Mouse (Mus musculus) testis, postnatal 10 days (tissue): ENCODE measurements around the gene Slc9a7.
A peak's percentile ranks its signal among the peaks of the same experiment; 100 is the strongest.

Experiments
- DNase-seq: peaks from one replicate; pipeline ENCODE4 v3.0.0; 2021; ENCODE audit warnings: low spot score

Slc9a7 gene

DNA sequence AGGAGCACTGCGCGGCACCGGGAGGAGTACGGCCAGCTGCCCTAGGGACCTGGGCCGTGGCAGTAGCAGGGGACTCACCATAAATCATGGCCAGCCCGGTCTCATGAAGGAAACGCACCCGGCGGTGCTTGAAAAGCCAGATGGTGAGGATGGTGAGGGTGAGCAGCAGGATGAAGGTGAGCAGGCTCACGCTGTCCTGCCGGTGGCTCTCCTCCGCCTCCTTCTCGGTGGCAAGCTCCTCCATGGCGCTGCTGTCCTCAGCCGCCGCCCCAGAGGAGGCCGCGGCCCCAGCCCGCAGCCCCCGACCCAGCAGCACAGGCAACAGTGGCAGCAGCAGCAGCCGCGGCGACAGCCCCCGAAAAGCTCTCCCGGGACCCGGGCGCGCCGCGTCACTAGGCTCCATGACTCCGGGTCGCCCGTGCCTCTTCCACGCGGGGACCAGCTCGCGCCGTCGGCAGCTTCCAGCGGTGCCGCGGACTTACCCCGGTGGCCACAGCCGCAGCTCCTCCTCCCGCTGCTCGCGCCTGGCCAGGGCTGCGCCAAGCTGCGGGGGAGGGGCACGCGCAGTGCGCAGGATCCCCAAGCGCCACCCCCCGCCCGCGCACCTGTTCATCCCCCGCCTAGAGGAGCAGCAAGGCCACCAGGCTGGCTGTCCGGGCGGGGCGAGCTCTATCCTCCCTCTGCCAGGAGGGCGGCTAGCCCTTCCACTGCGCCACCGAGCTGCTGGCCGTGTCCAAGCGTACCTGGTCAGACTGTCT lies at the start of gene Slc9a7:
TSS of gene Slc9a7 (minus strand) at position 526 of the 758 bp plus-strand sequence.
- DNase-seq: peak; percentile 72

- peak; percentile 59 for DNase-seq
Observed at GRCm38 (mm10) chrX:20335722-20336121, 44.1 kb upstream of the Slc9a7 start.

DNA sequence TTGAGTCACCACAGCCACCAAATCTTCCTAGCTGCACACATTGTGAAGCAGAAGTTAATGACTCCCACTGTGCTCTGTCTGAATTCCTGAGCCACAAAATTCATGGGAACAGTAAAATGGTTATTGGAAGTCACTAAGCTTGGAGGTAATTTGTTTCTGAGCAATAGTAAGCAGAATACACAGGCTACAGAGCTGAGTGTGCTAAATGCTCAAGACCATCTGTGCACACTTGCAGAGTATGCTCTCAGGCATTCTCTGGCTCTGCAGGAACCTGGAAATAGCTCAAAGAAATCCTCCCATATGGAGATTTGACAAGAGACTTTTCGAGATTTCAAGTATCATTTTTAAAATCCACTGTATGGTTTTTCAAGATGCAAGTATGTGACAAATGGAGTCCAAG lies 41.1 kb upstream of the Slc9a7 start:
- DNase-seq: no peak

DNA sequence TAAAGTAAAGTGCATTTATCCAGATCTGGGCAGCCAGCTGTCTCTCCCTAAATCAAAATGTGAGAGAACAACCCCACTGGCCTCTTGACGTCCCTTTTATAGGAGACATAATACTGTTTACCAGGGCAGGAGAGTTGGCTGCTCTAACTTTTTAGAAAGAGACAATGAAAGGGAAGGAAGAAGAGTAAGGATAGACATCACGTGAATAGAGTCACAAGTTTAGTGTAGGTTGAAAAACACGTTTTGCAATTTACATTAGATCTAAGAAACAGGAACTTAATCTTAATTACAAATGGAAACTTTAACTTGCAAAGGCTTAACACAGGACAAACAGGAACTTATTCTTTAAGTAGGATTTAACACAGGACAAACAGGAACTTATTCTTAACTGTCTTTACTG lies 15.6 kb upstream of the Slc9a7 start:
- no peak for DNase-seq

DNA sequence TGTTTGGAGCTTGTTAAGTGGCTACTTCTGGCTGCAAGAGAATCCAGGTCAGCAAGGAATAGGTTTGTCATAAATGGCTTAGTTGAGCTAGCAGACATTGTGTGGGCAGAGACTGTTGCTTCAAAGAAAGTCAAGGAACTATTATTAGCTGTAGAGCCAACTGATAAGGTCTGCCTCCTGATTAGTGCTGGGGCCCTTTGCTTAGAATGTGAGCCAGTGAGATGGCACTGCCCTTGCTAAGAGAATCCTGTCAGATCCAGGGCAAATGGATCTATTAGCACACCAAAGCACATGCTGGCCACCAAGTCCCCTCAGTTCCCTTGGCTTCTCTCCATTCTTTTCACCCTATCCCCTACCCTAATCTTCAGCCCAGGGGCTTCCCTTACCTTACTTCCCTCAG lies 14.3 kb upstream of the Slc9a7 start:
- no peak for DNase-seq

DNA sequence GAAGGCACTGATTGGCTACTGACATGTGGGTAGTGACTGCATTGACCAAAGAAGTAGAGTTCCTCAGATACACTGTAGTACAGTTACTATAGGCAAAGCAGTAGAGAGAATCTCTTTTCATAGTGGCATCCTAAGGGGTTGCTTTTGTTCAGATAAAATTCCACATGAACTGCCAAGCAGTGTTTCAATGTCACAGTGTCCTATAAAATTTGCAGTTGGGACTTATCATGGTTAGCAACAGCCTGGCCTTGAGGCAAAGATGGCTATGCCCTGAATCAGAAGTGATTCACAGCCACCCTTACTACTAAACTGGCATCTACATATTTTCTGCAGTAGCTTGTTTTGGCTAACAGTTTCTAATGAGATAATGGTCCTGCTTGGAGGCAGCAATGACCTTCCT lies 11.7 kb upstream of the Slc9a7 start:
- DNase-seq: no peak

- no peak for DNase-seq
Observed at GRCm38 (mm10) chrX:20292040-20292417, 422 bp upstream of the Slc9a7 start.

GRCm38 (mm10) chrX:20290715-20291114 lies 892 bp downstream of the Slc9a7 start:
- DNase-seq: no peak

DNA sequence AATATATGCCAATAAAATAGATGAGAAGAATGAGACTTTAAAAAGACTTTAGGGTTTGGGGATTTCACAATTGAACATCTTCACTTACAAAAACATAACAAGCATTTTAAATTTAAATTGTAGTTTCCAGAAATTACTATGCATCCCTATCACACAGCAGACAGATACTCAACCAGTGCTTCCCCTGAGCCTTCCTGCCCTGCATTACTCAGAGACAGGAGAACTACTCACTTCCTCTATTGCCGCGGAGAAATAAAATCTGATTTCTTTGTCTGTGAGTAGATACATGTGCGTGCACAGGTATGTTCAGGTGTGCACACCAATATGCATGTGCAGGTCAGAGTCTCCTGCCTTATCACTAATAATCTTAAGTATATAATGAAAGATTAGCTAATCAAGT lies 2.9 kb downstream of the Slc9a7 start:
- DNase-seq: no peak

- DNase-seq: no peak
Observed at GRCm38 (mm10) chrX:20286254-20286653, 5.4 kb downstream of the Slc9a7 start.

- DNase-seq: no peak
Observed at GRCm38 (mm10) chrX:20279424-20279823, 12.2 kb downstream of the Slc9a7 start.

GRCm38 (mm10) chrX:20273854-20274253 lies 17.8 kb downstream of the Slc9a7 start:
- DNase-seq: no peak

GRCm38 (mm10) chrX:20271980-20272379 lies 19.6 kb downstream of the Slc9a7 start:
- DNase-seq: no peak

DNA sequence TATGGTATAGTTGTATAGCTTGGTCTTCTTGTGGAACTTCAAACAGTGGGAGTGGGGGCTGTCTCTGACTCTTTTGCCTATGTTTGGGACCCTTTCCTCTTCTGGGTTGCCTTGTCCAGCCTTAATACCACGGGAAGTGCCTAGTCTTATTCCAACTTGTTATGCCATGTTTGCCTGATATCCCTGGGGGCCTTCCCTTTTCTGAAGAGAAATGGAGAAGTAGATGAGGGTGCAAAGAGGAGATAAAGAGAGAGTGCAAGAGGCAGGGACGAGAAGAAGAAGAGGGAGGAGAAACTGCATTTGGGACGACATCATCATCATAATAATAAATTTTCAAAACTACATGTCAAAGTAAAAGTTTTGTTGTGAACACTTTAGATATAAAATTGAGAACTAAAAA lies 21.6 kb downstream of the Slc9a7 start:
- DNase-seq: no peak

GRCm38 (mm10) chrX:20264370-20264769 lies 27.2 kb downstream of the Slc9a7 start:
- no peak for DNase-seq

GRCm38 (mm10) chrX:20228102-20228501 lies 63.5 kb downstream of the Slc9a7 start:
- DNase-seq: no peak

- no peak for DNase-seq
Observed at GRCm38 (mm10) chrX:20221486-20221885, 70.1 kb downstream of the Slc9a7 start.

- DNase-seq: no peak
Observed at GRCm38 (mm10) chrX:20185616-20186015, 106.0 kb downstream of the Slc9a7 start.

DNA sequence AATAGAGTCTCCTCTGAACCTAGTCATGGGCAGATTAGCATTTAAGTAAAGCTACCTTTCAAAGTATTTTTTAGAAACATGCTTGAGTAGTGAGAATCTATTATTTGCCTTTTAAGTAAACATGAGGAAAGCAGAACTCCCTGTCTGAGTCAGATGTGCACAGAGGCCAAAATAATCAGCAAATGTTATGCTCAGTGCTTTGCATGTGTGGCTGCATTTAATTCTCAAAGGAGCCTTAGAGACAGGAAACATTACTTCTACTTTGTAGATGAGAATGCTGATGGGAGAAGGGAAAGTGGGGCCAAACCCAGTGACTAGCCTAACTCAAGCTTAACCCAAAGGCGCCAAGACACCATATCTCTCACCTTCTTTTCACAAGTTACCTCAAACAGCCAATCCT lies 114.8 kb downstream of the Slc9a7 start:
- no peak for DNase-seq

- DNase-seq: no peak
Observed at GRCm38 (mm10) chrX:20168430-20168829, 123.2 kb downstream of the Slc9a7 start.

GRCm38 (mm10) chrX:20164984-20165383 lies 126.6 kb downstream of the Slc9a7 start:
- no peak for DNase-seq

GRCm38 (mm10) chrX:20162322-20162711 lies 129.3 kb downstream of the Slc9a7 start:
- peak; percentile 68 for DNase-seq

DNA sequence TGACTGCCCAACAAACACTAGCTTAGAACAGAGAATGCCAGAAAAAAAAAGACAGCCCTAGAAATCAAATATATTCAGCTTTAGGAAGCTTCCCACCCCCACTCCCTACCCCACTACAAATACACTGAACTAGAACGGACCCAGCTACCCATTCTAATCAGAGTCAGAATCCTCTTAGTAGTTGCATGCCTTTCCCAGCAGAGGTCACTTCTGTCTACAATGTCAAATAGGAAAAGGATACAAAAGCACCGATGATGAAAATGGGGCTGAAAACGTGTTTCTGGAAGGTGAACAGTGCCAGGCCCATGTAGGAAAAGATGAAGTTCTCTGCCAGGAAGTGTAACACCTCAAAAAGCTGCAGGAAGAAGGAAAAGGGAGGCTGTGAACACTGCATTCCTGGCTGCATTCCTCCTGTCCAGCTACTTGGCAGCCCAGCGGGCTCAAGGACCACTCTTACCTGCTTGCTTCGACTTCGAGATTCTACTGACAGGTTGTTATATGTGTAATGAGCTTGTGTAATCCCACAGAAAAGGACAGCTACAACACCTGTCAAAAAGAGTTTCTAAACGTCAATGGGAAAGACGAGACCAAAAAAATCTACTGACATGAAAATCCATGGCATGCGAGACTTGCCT lies 129.8 kb downstream of the Slc9a7 start:
- no peak for DNase-seq

- DNase-seq: no peak
Observed at GRCm38 (mm10) chrX:20160301-20160700, 131.3 kb downstream of the Slc9a7 start.
